Mouse (Mus musculus): ENCODE results near the gene Ubox5. TPM values are rescaled to one million over a fixed set of nuclear protein-coding genes. Genes with fewer than 3 reads are reported as not detected.

Ubox5 gene
- polyA plus RNA-seq (2021; fragmentation: Nextera tagmentation): 8.8 TPM in 2 replicates
- long read RNA-seq, experiment 1, transcript Ubox5-201 (6 exons, 3,731 nt): major isoform, 12 of 134 reads
- long read RNA-seq, experiment 1, partial matches to known transcripts: 7 of 134 reads
- long read RNA-seq, experiment 1, other reads (novel, unspliced or antisense): 115 of 134 reads
- long read RNA-seq, experiment 2, partial matches to known transcripts: 3 of 17 reads
- long read RNA-seq, experiment 2, other reads (novel, unspliced or antisense): 11 of 17 reads

DNA sequence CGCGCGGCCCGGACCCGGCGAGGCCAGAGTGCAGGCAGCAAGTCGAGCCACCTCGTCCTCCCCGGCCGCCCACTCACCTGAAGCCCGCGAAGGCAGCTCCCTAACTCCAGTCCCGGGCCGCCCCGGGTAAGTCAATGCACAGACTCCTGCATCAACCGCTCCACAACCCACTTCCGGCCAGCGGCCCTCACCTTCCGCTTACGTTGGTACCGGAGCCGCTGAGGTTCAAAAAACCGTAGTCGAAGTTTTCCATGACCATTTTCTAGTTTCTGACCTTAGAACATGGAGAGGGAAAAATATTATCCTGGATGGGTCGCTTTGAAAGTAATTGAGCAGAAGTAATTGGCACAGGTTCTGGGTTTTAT, at the start of gene Ubox5, which contains the start of gene Fastkd5:
Gene Ubox5 (minus strand): TSS at position 200 of the 365 bp plus-strand sequence.
Gene Fastkd5 (minus strand): TSS at position 189 of the 365 bp plus-strand sequence.

DNA sequence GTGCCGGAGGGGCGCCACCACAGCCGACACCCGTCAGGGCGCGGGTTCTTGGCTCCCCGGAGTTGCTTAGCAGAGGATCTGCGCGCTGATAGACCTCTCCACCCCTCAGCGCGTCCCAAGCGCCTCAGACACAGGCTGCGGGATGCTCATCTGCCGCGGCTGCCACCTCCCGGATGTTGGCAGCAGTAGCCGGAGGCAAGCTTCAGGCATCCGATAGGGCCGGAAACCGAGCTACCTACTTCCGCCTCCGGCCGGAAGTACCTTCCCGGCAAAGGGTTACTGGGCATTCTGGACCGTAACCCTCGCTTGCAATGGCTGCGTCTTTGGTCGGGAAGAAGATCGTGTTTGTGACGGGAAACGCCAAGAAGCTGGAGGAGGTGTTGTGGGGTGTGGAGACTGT, 37.7 kb upstream of the Ubox5 start, which contains the start of gene Itpa:
Gene Itpa (plus strand): TSS at position 52 of the 400 bp plus-strand sequence.

DNA sequence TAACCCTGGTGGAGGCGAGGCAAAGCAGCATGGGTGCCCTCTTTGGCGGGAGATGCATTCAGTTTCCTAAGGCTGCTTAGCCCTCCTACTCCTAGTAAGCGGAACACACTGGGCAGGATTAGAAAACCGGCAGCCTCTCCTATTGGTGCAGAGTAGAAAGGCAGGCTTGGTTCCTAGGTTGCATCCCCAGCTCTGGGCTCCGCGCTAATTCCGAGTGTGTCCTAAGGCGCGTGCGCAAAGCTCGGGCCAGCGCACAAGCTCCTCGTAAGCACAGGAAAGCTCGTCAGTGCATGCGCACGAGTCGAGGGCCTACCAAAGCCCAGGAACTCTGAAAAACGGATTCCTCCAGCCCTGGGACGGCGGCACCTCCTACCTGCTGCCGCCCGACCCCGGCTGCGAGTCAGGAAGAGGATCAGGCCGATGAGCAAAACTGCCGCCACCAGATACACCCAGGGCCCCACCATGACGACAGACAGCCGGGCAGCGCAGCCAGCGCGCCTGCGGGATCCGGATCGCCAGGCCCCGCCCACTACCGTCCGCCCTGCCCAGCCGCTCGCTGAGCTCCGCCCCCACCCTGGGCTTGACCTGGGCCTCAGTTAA, 34.4 kb upstream of the Ubox5 start, which contains the start of gene Ddrgk1:
Gene Ddrgk1 (minus strand): TSS at position 558 of the 600 bp plus-strand sequence.

DNA sequence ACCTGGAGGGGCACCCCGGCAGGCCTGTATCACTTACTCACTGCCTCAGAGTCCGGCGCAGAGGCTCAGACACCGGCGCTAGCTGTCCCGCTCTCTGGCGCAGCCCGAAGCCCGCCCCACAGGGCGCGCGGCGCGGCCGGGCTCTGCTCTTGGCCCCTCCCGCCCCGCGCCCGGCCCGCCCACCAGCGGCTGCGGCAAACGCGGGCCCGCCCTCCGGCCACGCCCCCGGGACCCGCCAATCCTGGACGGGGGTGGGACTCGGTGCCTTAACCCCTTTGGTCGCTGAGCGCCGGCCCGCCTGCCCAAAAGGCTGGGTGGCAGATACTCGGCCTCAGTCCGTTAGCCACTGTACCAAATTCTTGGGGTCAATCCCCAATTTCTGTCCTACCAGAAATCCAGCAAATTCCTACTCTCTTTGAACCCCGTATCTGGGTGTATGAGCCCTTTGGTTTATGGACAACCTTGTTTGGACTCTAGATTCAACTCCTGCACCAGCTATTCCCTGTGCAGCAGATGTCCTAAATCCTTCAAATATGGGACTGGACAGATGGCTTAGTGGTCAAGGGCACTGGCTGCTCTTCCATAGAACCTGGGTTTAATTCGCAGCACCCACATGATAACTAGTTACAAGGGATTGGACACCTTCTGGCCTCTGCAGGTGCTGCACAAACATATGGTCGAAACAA, 13.0 kb upstream of the Ubox5 start, which contains the start of gene Lzts3:
Gene Lzts3 (minus strand): TSS at position 120 of the 686 bp plus-strand sequence.

DNA sequence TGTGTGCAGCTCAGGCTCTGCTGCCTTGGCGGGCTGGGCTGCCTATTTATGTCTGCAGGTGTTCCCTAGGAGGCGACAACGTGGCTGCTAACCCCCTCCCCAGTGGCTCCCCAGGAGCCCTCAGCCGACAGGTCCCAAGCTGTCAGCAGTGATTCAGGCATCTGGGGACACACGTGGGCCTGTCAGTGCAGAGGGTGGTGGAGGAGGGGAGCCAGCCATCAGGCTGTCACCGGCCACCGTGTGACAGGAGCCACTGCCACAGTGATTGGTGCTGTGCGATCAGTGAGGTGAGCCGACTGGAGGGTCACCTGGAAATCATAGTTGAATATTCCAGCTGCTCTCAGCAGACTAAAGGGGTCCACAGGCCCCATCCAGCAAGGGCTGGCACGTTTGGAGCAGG, 47.3 kb downstream of the Ubox5 start, which contains the start of gene Avp:
Gene Avp (minus strand): TSS at position 3 of the 400 bp plus-strand sequence.

DNA sequence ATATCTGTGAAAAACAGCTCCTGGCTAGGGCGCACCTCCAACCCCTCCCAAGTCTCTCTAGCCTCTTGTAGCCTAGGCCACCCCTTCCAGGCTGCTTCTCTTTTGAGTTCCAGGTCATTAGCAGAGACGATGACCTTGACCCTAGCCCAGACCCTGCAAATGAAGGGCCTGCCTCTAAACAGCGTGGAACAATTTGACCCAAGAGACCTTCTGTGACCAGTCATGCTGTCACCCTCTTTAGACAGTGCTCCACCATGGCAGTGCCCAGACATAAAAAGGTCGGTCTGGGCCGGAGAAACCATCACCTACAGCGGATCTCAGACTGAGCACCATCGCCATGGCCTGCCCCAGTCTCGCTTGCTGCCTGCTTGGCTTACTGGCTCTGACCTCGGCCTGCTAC, 54.0 kb downstream of the Ubox5 start, which contains the start of gene Oxt:
Gene Oxt (plus strand): TSS at position 301 of the 400 bp plus-strand sequence.

DNA sequence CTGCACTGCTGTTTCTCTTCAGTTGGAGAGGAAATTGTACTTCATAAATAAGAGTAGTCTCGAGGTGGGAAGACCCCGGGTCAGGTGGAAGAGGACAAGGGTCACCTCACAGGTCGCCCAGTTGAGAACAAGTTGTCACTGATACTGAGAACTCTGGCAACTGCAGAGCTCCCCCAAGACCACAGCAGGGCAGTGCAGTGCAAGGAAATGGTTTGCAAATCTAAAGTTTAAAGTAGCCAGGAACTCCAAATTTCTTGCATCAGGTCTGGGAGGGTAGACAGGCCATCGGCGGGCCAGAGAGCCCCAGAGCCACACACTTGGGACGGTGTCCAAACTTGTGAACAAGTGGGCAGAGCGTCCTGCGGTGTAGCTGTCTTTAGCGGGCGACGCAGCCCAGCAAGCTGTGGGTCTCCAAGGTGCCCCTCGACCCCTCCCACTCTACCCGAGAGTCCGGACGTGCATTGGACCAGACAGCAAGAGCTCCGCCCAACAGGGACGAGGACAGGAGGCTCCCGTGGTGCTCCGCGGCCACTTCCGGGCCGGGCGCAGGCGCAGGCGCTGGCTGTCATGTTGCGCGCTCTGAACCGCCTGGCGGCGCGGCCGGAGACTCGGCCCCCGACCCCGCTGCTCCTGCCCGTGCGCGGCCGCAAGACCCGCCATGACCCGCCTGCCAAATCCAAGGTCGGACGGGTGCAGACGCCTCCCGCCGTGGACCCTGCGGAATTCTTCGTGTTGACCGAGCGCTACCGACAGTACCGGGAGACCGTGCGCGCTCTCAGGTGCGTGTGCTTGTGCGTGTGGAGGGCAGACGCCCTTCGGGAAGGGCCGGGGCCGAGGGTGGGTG, 66.4 kb downstream of the Ubox5 start, which contains the start of gene Mrps26:
Gene Mrps26 (plus strand): TSS at position 531 of the 844 bp plus-strand sequence.

Other genes with a start within 250 kb of the Ubox5 start
- gene Cpxm1, start 232.5 kb downstream of the Ubox5 start, polyA plus RNA-seq (2021; fragmentation: Nextera tagmentation): 3.1 and 4.3 TPM in 2 replicates
- gene Gm28372, start 224.8 kb downstream of the Ubox5 start, polyA plus RNA-seq (2021; fragmentation: Nextera tagmentation): not detected in 2 replicates
- gene 1700020A23Rik, start 224.8 kb downstream of the Ubox5 start, polyA plus RNA-seq (2021; fragmentation: Nextera tagmentation): not detected in 2 replicates
- gene Tmem239, start 223.6 kb downstream of the Ubox5 start, polyA plus RNA-seq (2021; fragmentation: Nextera tagmentation): not detected in 2 replicates
- gene Vps16, start 205.7 kb downstream of the Ubox5 start, polyA plus RNA-seq (2021; fragmentation: Nextera tagmentation): 33.3 and 46.6 TPM in 2 replicates
- 7.8 and 9.5 TPM in 2 replicates for gene Pced1a, start 205.3 kb downstream of the Ubox5 start, polyA plus RNA-seq (2021; fragmentation: Nextera tagmentation)
- gene Ptpra, start 179.8 kb downstream of the Ubox5 start, polyA plus RNA-seq (2021; fragmentation: Nextera tagmentation): 32.4 and 125 TPM in 2 replicates
- gene Mrps26, start 66.3 kb downstream of the Ubox5 start, polyA plus RNA-seq (2021; fragmentation: Nextera tagmentation): 141 and 170 TPM in 2 replicates
- 0.53 TPM in 1 of 2 replicates, not detected in the other for gene Oxt, start 53.9 kb downstream of the Ubox5 start, polyA plus RNA-seq (2021; fragmentation: Nextera tagmentation)
- 1.3 and 6.6 TPM in 2 replicates for gene Avp, start 47.5 kb downstream of the Ubox5 start, polyA plus RNA-seq (2021; fragmentation: Nextera tagmentation)
- gene Fastkd5, start within 50 bp of the Ubox5 start, polyA plus RNA-seq (2021; fragmentation: Nextera tagmentation): 3.2 and 3.6 TPM in 2 replicates
- gene Lzts3, start 12.8 kb upstream of the Ubox5 start, polyA plus RNA-seq (2021; fragmentation: Nextera tagmentation): 6.4 and 10.5 TPM in 2 replicates
- 182 and 214 TPM in 2 replicates for gene Ddrgk1, start 34.6 kb upstream of the Ubox5 start, polyA plus RNA-seq (2021; fragmentation: Nextera tagmentation)
- gene Itpa, start 37.6 kb upstream of the Ubox5 start, polyA plus RNA-seq (2021; fragmentation: Nextera tagmentation): 65.4 and 72.9 TPM in 2 replicates
- 1.5 and 1.6 TPM in 2 replicates for gene Slc4a11, start 67.5 kb upstream of the Ubox5 start, polyA plus RNA-seq (2021; fragmentation: Nextera tagmentation)

Measured in left cerebral cortex, adult 6 months (tissue).